Mouse (Mus musculus) left cerebral cortex, postnatal 4 days (tissue): ENCODE data around the gene Rtca. TPM values are rescaled to one million over a fixed set of nuclear protein-coding genes. Genes with fewer than 3 reads are reported as not detected.

Experiments
- DNase-seq: peaks from one replicate; pipeline ENCODE4 v3.0.0-alpha.2; 2022
- intact Hi-C: fragments of 180-260 bp; cut with DNase I; formaldehyde crosslinking; loops from one replicate; pipeline ENCODE4 v1.15.1; 2025
- total RNA-seq, 2 experiments: library from RNA; stranded (reverse); gene quantifications; 2 replicates each; pipeline ENCODE4 v1.2.3; 2021

Gene Rtca
- 10 to 100 TPM; 67.5 to 71.1 TPM for total RNA-seq

DNA sequence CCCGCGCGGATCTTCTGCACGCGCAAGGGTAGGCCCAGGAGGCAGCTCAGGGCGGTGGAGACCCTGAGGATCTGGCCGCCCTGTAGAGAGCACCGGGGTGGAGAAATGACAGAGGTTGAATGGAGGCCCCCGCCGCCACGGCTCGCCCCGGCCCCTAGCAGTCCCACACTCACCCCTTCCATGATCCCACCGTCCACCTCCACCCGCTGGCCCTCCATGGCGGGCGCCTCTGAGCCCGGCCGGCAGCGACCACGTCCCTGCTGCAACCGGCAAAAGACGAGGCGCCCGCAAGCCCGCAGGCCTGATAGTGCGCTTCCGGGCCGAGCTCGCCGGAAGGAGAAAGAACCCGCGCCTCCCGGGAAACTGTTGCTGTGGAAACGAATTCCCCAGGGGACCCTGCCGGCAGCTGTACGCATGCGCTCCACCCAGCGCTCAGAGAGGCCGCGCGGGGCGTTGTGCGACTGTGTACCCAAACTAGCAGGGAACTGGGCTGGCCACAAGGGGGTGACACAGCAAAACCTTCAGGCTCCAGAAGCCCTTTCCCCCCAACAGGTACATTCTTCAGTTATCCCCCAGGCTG lies at the start of gene Rtca:
Gene Rtca (minus strand): TSS at position 437 of the 580 bp plus-strand sequence.
- DNase-seq = peak; percentile 99
- intact Hi-C loops = no loop called here

GRCm38 (mm10) chr3:116551362-116551761 lies 43.4 kb upstream of the Rtca start:
- intact Hi-C loops = no loop called here
- no peak for DNase-seq

DNA sequence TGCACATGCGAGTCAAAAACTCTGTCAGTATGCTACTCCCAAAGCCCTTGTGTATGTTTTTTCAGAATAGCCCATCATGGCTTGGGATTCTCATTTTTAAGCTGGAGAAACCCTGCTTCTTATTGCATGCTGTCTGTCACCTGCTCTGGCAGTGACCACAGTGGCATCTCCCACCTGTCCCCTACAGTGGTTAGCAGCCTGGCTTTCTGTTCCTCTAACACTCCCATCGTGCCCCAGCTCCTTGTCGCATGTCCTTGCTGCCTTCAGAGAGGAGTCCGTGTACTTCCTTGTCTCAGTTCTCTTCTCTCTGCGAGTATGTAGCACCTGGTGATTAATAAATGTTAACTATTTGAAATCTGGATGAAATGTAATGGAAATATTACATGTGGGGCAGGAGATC lies 39.4 kb upstream of the Rtca start:
- intact Hi-C loops = no loop called here
- DNase-seq = no peak

DNA sequence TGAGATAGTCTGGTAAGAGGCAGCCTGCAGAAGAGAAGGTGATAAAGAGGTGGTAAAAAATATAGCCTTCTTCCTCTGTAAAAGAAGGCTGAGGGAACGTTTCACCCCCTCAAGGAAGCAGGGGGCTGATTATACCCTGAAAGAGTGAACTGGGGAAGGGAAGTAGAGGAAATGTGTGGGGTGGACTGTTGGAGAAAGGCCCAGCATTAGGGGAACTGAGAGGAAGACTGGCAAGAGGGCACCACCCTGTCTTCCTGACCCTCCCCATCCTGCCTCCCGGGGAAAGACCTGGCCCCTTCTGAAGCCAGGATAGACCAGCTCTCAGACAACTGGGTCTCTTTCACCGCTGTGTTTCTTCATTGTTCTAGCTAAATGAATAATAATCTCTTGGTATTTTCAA lies 34.5 kb upstream of the Rtca start:
- intact Hi-C loops = no loop called here
- DNase-seq = no peak

DNA sequence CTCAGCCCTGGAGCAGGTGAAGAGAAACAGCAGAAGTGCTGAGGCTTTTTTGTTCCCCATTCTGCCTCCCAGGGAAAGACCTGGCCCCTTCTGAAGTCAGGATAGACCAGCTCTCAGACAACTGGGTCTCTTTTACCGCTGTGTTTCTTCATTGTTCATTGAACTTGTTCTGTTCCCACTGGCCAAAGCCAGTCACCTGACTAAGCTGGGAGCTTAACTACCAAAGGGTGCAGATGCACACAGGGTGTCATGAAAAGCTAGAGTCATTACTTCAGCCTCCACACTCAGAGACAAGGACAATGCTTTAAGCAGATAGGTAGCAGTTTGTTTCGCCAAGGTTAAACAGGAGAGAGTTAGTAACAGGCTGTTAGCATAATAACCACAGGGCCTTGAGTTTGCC lies 34.1 kb upstream of the Rtca start:
- DNase-seq = no peak
- intact Hi-C loops = no loop called here

- DNase-seq = no peak
- intact Hi-C loops = no loop called here
Observed at GRCm38 (mm10) chr3:116537200-116537573, 29.2 kb upstream of the Rtca start.

- peak; percentile 16 for DNase-seq
- intact Hi-C loops = no loop called here
Observed at GRCm38 (mm10) chr3:116536428-116537199, 28.6 kb upstream of the Rtca start.

GRCm38 (mm10) chr3:116530826-116531225 lies 22.8 kb upstream of the Rtca start:
- intact Hi-C loops = no loop called here
- DNase-seq = no peak

GRCm38 (mm10) chr3:116529741-116530140 lies 21.7 kb upstream of the Rtca start:
- intact Hi-C loops = no loop called here
- no peak for DNase-seq

- DNase-seq = no peak
- intact Hi-C loops = no loop called here
Observed at GRCm38 (mm10) chr3:116520141-116520761, 12.2 kb upstream of the Rtca start.

- DNase-seq = peak; percentile 90
- intact Hi-C loops = no loop called here
Observed at GRCm38 (mm10) chr3:116512904-116513716, 5.1 kb upstream of the Rtca start, which contains the start of gene Dbt. TSS of gene Dbt (plus strand) at chr3:116513070.

DNA sequence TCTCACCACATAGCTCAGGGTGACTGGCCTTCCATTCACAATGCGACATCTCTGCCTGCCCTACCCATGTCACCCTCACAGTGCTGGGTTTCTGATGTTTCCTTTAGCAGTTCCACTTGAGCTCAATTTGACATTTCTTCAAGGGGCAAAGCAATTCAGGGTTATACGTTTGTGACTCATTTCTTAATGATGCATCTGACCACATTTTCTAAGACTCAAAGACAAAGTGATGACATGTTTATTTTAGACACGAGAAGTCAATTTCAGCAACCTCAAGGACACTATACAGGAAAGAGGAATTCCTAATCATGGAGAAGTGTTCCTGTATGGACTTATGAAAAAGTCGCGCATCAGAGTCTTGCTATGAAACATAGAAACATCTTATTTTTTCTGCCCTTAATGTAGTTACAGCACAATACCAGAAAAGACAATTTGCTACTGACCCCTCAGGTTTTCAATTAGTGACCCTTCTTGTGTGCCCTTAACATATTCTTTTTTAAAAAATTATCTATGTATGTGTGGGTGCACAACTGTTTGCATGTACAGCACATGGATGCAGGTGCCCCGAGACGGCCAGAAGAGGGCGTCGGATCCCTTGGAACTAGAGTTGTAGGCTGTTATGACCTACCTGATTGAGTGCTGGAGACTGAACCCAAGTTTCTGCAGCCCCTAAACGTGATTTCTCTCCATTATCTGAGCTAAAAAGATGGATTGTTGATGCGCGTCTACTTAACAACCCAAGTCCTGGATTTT lies 4.3 kb upstream of the Rtca start:
- intact Hi-C loops = no loop called here

GRCm38 (mm10) chr3:116495671-116496070 lies 12.3 kb downstream of the Rtca start:
- no peak for DNase-seq
- intact Hi-C loops = loop anchor here (10.0 kb wide), 1 partner anchor 279 kb away; no protein-coding TSS in a partner anchor

More for the DNA sequence above, 4.3 kb upstream of the Rtca start:
- DNase-seq = peak; percentile 45

DNA sequence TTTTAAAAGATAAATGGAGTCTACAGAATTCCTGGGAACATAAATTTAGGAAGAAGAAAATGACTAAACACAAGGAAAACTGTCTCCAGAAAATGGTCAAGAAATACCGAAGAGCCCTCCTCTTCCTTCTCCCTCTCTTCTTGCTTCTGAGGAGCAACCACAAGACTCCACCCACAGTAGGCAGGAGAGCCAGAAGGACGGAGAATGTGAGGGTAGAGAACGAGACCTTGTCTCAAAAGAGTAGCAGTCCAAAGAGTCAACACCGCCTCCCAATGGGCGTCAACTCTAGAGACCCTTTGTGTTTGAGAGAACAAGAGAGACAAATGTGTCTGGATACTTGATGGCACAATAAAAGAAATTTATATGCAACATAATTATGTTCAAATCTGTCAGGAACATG lies 14.3 kb downstream of the Rtca start:
- intact Hi-C loops = loop anchor here (5.0 to 10.0 kb wide), 2 partner anchors 161 to 281 kb away; no protein-coding TSS in a partner anchor
- no peak for DNase-seq

- intact Hi-C loops = loop anchor here (5.0 to 10.0 kb wide), 2 partner anchors 160 to 283 kb away; no protein-coding TSS in a partner anchor
- DNase-seq = no peak
Observed at GRCm38 (mm10) chr3:116491923-116492454, 16.0 kb downstream of the Rtca start.

GRCm38 (mm10) chr3:116490920-116491319 lies 17.1 kb downstream of the Rtca start:
- intact Hi-C loops = loop anchor here (5.0 to 10.0 kb wide), 2 partner anchors 159 to 284 kb away; no protein-coding TSS in a partner anchor
- DNase-seq = no peak

DNA sequence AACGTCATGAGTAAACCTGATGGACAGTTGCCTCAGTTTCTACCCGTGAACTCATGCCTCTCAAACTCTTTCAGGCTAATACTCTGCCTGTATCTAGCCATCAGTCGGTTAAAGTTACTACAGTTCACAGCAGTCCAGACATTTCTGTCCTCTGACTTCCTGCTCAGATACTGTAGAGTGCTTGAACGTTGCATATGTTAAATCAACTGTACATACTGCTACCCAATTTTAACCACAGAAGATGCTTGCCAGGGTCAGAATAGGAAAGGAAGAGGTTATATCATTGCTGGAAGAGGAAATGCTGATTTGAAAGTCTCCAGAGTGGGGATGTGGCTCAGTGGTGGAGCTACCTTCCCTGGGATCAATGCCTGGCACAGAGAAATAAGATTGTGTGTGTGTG lies 24.7 kb downstream of the Rtca start:
- intact Hi-C loops = no loop called here
- no peak for DNase-seq

DNA sequence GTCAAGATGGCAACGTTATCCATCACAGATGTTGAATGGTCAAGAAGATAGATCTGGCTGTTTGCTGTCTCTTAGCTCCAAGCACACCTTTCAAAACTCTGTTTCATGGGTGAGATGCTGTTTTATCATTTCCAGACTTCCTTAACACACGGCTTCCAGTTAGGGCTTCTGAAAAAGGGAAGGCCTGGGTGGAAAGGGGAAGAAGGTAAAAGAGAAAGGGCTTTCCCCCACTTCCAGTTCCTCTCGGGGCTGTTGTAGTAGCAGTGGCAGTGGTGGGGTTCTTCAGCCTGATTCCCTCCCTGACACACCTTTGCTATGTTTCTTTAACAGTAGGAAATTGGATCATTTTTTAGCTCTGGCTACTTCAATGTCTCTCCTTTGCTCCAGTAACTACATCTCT lies 25.3 kb downstream of the Rtca start:
- intact Hi-C loops = no loop called here
- no peak for DNase-seq

DNA sequence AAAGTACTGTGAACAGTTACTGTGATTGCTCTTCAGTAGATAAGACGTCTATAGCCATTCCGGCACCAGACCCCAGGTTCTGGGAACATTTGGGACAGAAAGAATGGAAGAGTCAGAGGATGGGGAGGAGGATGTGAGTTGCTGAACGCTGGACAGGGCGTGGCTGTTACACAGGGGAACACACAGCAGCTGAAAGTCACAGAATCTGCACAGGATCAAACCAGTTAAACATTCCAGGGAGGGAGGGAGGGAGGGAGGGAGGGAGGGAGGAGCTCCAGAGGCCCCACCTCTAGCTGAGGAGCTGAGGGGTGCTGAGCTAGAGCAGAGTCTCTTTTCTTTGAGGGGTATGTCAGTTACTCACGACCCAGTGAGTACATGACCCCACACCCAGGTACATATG lies 27.1 kb downstream of the Rtca start:
- DNase-seq = no peak
- intact Hi-C loops = no loop called here

- intact Hi-C loops = no loop called here
- DNase-seq = peak; percentile 5
Observed at GRCm38 (mm10) chr3:116480119-116480518, 27.9 kb downstream of the Rtca start.
